Mouse (Mus musculus): ENCODE data around the gene Slc25a47.

The Slc25a47 gene

DNA sequence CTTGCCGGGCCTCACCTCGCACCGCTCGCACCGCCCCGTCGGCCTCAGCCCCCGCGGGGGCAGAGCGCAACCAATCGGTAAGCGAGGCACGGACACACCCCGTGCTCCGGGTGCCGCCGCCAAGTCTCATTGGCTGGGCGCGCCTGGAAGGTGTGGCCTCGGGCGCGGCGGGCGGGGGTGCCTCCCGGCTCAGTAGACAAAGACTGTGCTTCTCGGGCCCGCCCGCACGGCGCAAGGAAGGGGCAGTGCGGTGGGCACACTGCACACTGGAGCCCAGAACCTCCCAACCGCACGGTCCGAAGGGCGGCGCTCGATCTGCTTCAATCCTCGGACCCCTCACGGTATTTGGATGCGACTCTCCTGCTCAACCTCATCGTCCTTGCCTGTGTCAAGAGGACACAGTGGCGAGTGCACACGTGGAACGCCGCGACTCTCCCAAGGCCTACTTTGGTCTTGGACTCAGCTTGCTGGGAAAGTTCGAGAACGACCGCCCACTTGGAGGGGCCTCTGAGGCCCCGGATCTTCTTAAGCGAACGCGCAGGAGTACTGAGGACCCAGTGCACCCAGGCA is at the start of gene Slc25a47, which contains the start of gene Slc25a29:
TSS of gene Slc25a47 (plus strand) at position 207 of the 570 bp plus-strand sequence.
TSS of gene Slc25a29 (minus strand) at position 44 of the 570 bp plus-strand sequence.
- DNase-seq, result peak; percentile 95

DNA sequence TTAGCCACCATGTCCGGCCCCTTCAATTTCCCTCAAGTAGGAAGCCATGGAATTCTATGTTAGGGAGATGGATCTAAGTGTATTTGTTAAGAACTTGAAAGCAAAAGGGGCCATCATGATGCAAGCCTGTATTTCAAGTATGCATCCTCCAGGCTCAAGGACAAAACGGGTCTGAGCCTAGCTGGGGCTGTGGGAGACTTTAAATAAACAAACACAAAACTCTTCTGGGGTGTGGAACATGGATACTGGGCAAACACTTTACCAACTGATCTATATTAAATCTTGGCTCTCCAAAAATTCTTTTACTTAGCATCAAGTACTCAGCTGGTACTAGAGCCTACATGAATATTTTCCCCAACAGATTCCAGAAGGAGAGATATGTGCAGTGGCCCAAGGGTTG is 48.5 kb upstream of the Slc25a47 start:
- DNase-seq, result no peak

GRCm38 (mm10) chr12:108792152-108792545 is 43.7 kb upstream of the Slc25a47 start:
- peak; percentile 91 for DNase-seq

DNA sequence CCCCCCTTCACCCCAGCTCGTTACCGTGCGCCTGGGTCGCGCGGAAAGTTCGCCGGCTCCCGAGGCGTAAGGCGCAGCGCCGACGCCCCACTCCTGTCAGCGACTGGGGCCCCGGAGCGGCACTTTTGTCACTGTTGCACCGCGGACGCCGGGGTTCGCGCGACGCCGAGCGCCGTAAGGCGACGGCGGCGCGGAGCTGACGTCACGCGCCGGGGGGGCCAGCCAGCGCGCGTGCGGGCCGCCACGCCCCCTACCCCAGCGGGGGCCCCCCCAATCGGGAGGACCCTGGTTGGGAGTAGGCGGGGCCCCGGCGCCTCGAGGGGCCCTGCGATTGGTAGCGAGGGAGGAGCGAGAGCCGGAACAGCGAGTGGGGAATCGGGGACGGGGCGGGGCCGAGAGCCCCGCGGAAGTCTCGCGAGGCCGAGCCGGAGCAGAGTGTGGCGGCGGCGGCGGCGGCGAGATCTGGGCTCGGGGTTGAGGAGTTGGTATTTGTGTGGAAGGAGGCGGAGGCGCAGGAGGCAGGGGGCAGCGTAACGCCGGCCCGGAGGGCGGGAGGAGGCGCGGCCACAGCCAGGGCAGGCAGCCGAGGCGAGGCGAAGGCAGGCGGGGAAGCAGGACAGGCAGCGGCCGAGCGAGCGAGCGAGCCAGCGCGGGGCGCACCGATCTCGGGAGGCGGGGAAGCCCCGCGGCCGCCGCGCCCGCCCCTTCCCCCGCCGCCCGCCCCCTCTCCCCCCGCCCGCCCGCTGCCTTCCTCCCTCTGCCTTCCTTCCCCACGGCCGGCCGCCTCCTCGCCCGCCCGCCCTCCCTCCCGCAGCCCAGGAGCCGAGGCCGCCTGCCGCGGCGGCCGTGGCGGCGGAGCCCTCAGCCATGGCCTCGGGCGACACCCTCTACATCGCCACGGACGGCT is 43.0 kb upstream of the Slc25a47 start, which contains the start of gene Yy1:
TSS of gene Yy1 (plus strand) at position 428 of the 907 bp plus-strand sequence.
- DNase-seq, result peak; percentile 99

DNA sequence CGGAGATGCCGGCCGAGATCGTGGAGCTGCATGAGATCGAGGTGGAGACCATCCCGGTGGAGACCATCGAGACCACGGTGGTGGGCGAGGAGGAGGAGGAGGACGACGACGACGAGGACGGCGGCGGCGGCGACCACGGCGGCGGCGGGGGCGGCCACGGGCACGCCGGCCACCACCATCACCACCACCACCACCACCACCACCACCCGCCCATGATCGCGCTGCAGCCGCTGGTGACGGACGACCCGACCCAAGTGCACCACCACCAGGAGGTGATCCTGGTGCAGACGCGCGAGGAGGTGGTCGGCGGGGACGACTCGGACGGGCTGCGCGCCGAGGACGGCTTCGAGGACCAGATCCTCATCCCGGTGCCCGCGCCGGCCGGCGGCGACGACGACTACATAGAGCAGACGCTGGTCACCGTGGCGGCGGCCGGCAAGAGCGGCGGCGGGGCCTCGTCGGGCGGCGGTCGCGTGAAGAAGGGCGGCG is 42.3 kb upstream of the Slc25a47 start:
- peak; percentile 60 for DNase-seq

DNA sequence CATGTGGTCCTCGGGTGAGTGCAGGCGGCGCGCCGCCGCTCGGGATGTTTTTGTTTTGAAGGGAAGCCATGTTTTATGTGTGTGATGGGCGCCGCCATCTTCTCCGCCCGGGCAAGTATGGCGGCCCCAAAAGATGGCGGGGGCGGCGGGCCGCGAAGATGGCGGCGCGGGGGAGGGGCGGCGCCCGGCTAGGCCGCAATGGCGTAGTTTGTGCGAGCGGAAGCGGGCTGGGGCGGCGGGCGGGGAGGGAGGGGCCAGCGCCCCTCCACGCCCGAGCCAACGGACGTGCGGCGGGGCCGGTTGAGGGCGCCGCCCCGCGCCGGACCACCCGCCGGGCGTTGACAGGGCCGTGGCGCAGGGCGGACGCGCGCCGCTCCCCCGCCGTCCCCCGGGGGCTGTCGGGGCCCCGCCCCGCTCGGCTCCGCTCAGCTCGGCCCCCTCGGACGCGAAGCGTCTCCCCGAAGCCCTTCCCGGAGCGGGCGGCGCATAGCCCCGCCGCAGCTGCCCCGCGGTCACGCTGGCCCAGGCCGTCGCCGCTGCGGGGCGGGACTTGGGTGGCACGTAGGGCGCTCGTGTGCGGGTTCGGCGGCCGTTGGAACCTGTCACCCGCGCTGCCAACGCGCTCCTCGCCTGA is 41.7 kb upstream of the Slc25a47 start:
- peak; percentile 91 for DNase-seq

DNA sequence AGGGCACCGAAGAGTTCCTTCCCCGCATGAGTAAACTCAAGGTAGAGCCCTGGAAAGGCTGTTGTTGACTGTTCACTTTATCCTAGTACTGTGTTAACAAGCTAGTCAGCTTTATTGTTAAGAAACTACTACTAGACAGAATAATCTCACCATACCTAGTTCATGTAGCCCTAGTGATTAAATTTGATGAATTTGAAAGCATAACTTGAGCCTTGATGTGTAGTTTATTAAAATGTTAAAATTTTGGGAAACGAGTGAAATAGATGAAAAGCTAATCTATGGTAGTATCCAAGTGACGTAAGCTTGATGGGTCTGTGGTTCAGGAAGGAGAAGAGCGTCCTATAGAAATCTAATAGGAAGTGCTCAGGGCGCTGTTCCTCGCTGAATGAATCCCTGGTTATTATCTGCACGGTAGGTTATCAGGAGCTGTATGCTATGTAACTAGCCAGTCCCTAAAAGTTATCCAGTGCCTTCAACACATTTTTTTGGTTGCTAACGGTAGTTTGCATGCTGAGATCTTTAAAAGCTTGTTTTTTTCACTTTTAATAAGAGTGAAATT is 40.8 kb upstream of the Slc25a47 start:
- DNase-seq, result no peak

DNA sequence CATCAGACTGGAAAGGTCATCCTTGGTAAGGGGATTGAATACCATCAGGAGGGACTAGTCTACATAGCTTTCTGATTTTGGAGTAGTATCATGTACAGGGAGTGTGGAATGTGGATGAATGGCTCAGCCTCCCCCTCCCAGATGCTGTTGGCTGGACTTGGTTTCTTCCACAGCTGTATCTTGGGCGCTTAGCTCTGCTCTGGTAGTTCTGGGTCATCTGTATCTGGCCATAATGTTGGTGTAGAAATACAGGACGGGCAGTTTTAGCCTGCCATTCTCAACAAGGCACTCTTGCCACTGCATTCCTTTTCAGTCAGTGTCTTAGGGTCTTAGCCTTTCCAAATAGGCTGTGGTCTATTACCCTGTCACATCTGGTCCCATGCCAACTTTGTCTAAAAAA is 34.2 kb upstream of the Slc25a47 start:
- DNase-seq, result no peak

DNA sequence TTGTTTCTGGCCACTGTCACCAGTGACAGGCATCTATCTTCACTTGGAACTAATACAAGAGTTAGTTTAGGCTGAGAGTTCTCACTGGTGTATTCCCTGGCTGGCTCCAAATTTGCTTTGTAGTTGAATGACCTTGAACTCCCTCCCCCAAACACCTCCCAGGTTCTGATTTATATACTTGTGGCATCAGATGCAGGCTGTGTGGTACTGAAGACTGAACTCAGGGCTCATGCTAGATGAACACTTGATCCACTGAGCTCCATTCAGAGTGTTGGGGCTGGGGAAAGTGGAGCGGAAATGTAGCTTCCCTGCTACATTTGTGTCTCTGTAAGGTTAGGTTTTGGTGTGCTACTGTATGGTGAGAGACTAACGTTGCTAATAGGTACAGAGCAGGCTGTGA is 31.5 kb upstream of the Slc25a47 start:
- no peak for DNase-seq

DNA sequence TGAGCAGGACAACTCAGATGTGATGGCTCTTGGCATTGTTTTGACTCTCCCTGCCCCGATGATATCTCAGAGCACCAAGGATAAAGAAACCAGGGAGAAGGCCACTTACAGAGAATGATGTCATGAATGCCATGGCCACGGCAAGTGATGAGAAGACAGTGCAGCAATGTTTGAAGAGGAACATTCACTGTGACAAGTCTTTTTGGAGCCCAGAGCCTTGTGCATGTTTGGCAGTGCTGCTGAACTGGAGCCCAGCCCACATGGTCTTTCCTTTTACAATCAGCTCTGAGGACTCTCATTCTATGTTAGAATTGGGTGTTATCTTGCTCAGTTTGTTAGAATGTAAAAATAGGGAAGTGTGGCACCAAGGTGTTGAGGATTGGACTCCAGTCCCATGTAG is 27.4 kb upstream of the Slc25a47 start:
- no peak for DNase-seq

- DNase-seq, result no peak
Measured at GRCm38 (mm10) chr12:108809771-108810170, 26.1 kb upstream of the Slc25a47 start.

GRCm38 (mm10) chr12:108810309-108810708 is 25.5 kb upstream of the Slc25a47 start:
- DNase-seq, result no peak

DNA sequence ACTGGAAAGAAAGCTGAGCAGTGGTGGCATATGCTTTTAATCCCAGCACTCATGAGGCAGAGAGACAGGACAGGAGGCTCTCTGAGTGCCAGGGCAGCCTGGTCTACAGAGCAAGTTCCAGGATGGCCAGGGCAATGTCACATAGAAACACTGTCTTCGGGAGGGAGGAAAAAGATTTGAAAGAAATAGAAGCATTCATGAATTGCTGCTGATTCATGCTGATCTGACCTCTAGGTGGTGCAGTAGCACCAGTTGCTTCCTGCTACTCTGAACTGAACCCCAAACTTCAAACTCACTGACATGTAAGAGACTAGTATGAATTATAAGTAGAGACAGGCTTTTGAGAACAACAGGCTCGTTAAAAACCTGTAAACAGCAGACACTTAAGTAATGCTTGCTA is 24.7 kb upstream of the Slc25a47 start:
- DNase-seq, result peak; percentile 55

- no peak for DNase-seq
Measured at GRCm38 (mm10) chr12:108812463-108812862, 23.4 kb upstream of the Slc25a47 start.

DNA sequence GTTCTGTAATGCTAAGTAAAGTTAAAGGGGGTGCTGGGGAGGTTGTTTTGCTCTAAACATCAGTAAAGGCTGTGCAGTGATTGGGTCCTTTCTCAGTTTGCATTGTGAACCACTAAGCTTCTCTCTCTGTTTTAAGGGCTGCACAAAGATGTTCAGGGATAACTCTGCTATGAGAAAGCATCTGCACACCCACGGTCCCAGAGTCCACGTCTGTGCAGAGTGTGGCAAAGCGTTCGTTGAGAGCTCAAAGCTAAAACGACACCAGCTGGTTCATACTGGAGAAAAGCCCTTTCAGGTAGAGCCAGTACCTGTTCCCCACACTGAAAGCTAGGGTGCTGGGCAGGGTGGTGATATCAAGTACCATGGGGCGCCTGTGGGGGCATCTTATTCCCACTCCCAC is 21.4 kb upstream of the Slc25a47 start:
- no peak for DNase-seq

DNA sequence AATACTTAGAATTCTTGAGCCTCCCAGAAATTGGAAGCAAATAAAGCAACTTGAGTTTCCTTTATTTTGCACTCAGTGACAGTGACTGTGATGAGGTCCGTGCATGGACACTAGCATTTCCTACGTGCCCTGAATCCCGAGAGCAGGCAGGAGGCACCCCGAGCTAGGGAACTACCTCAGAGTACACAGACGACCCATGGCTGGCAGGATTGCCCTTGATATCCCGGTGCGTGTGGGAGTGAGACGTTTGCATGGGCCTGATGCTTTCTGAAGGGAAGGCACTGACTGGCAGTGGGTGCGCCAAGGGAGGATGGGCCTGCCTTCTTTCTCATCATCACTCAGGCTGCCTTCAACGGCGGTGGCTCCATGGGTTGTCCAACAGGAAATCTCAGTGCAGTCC is 19.3 kb upstream of the Slc25a47 start:
- DNase-seq, result no peak

GRCm38 (mm10) chr12:108820461-108820860 is 15.4 kb upstream of the Slc25a47 start:
- DNase-seq, result no peak

DNA sequence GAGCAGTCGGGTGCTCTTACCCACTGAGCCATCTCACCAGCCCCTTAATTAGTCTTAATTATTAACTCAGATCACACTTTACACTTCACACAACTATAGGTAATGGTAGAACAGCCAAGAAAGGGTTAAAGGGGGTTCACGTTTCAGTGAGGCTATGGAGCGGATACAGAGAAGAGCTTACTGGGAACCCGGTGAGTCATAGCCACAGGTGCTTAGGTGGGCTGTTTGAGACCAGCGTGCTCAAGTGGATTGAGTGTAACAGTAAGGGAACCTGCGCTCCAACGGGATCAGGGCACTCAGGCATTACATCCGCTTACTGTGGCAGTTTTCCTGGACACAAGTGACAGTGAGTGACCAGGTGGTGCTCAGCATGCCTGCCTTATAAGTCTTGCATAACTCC is 12.8 kb upstream of the Slc25a47 start:
- DNase-seq, result no peak

DNA sequence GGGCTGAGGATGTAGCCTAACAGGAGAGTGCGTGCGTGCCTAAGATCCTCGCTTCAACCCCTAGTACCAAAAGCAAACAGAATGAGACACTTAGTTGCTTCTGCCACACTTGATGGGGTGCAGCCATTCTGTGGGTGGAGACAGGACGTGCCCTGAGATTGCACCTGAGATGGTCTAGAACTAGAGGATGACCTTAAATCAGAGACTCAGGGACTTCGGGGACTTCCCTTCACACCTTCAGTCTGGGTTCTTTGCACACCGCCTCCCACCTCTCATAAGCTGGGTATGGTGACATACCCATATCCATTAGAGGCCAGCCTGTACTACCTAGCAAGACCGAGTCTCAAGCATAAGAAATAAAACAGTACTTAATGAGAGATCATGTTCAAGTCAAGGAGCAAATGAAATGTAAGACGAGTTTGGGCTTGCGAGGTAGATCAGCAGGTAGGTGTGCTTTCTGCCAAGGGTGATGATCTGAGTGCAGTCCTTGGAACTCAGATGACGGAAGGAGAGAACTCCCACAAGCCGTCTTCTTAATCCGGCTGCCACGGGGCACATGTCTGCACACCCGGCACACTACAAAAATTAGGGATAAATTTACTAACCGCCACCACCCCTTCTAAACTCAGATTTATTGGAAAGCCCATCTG is 11.5 kb upstream of the Slc25a47 start:
- DNase-seq, result no peak

- DNase-seq, result no peak
Measured at GRCm38 (mm10) chr12:108825561-108826224, 10.2 kb upstream of the Slc25a47 start.

GRCm38 (mm10) chr12:108826282-108826957 is 9.4 kb upstream of the Slc25a47 start:
- no peak for DNase-seq
